Mouse (Mus musculus) C2C12 (cell line): ENCODE measurements around the gene Mrps18b. TPM values are rescaled to one million over a fixed set of nuclear protein-coding genes. Genes with fewer than 3 reads are reported as not detected.
"Not testable (repeated sequence)": the region's sequence is repeated elsewhere in the genome, so short reads cannot be mapped to it uniquely, and the experiment has no call there.

Experiments
- H3K27me3 ChIP-seq: one replicate; pipeline ENCODE4 v1.6.1; 2011; ENCODE audit not compliant: control insufficient read depth, insufficient read depth, insufficient read length
- H3K36me3 ChIP-seq: one replicate; pipeline ENCODE4 v1.6.1; 2011; ENCODE audit not compliant: control insufficient read depth, insufficient read depth
- H3K4me3 ChIP-seq: one replicate; pipeline ENCODE4 v1.5.1; 2011; ENCODE audit warnings: mild to moderate bottlenecking, control low read depth; ENCODE audit not compliant: poor library complexity, insufficient read depth, severe bottlenecking
- H3K79me2 ChIP-seq: one replicate; pipeline ENCODE4 v1.6.1; 2011; ENCODE audit not compliant: control insufficient read depth, insufficient read depth
- H3K79me3 ChIP-seq: one replicate; pipeline ENCODE4 v1.6.1; 2011; ENCODE audit warnings: low read depth, control low read depth
- H3ac ChIP-seq: one replicate; pipeline ENCODE3; 2011; ENCODE audit warnings: low read depth; ENCODE audit not compliant: control insufficient read depth, insufficient read length
- CEBPB ChIP-seq: IDR thresholded peaks from one replicate; pipeline ENCODE4 v1.6.1; 2011; ENCODE audit warnings: low read depth, mild to moderate bottlenecking, control low read depth, moderate library complexity
- CTCF ChIP-seq: IDR thresholded peaks from one replicate; pipeline ENCODE4 v1.5.1; 2011; ENCODE audit not compliant: control insufficient read depth, insufficient read depth, insufficient read length
- FOSL1 ChIP-seq: IDR thresholded peaks from one replicate; pipeline ENCODE4 v1.8.0; 2011; ENCODE audit warnings: mild to moderate bottlenecking, low read length; ENCODE audit not compliant: poor library complexity, insufficient read depth, severe bottlenecking
- MAX ChIP-seq: IDR thresholded peaks from one replicate; pipeline ENCODE4 v1.6.1; 2011; ENCODE audit warnings: mild to moderate bottlenecking, control low read depth
- MYOD1 ChIP-seq: IDR thresholded peaks from one replicate; pipeline ENCODE4 v1.6.1; 2011; ENCODE audit warnings: low read depth; ENCODE audit not compliant: control insufficient read depth, insufficient read length
- MYOG ChIP-seq: IDR thresholded peaks from one replicate; pipeline ENCODE4 v1.6.1; 2011; ENCODE audit not compliant: control insufficient read depth, insufficient read length; ENCODE audit errors: extremely low read depth
- USF1 ChIP-seq: IDR thresholded peaks from one replicate; pipeline ENCODE4 v1.6.1; 2011; ENCODE audit warnings: low read depth, mild to moderate bottlenecking, control low read depth, moderate library complexity
- polyA plus RNA-seq: library from polyadenylated mRNA; unstranded; fragments of >200 nt; fragmentation: generic; extraction: Trizol; gene quantifications from one replicate; pipeline ENCODE4 v1.2.1, GENCODE M21; 2012; ENCODE audit warnings: missing spikeins

Gene Mrps18b
- polyA plus RNA-seq, 1 experiment, result 153 TPM

DNA sequence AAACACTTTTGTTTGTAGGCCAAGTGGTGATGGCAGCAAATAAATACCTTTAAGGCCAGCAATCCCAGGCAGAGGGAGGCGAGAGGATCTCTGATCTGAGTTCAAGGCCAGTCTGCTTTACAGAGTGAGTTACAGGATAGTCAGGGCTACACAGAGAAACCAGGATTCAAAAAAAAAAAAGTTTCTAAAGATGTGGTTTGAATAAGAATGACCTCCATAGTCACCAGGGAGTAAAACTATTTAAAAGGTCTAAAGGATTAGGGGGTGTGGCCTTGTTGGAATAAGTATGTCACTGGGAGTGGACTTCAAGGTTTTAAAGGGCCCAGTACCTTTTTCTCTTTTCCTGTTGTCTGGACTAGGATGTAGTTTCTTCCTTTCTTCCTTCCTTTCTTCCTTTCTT, 23.8 kb upstream of the Mrps18b start:
- Histone ChIP-seq H3K79me2 (no peaks in the 10 kb centered on the region), H3K79me3 (no peaks in the 10 kb centered on the region), H3K4me3 (no peak overlapping the region), H3K27me3 (no peaks in the 10 kb centered on the region), H3K36me3 (no peaks in the 10 kb centered on the region), H3ac (no peak overlapping the region)
- TF ChIP-seq FOSL1 (no peak), MYOG (no peak), CEBPB (no peak)

DNA sequence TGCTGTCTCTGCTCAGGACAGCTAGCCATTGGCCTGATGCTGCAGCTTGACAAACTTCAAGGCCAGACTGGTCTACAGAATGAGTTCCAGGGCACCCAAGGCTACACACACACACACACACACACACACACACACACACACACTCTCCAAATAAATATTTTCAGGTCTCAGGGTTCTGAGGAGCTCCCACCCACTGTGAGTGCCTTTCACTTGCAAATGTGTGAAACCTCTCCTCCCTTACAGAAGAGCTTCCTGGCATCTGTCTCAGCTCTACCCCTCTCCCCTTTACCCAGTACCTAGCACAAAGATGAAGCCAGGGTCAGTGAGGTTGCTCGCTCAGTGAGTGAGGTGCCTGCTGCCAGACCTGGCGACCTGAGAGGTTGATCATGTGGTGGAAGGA, 22.9 kb upstream of the Mrps18b start:
- no peak overlapping the region for H3K4me3 ChIP-seq

DNA sequence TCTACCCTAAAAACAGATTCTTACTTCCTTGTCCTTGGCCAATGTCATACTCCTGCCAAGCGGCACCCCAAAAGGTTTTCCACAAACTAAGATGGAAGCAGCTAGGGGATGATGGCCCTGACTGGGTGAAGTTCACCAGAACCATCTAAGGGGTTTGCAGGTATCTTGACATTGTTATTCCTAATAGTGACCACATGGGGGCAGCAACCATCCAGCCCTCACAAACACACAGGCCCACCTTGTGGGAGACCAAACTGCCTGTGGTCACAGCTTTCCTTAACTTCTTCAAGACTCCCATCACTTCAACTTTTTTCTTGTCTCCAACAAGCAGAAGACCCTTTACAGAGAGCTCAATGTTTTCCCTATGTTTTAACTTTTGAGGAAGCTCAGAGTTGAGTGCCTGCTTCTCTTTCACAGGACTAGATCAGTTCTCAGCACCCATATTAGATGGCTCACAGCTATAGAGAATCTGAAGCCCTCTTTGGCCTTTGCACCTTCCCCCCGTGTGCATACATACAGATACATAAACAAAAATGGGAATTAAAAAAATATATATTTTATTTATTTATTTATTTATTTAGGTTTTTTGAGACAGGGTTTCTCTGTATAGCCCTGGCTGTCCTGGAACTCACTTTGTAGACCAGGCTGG, 21.6 kb upstream of the Mrps18b start:
- no peak for TF ChIP-seq MYOD1
- TF ChIP-seq CTCF, result peak; percentile 23
- H3K79me2 ChIP-seq, result no peaks in the 10 kb centered on the region
- peaks cover under 1% of the 10 kb centered on the region for H3K36me3 ChIP-seq
- no peaks in the 10 kb centered on the region for H3K79me3 ChIP-seq
- no peak overlapping the region for H3K4me3 ChIP-seq
- no peaks in the 10 kb centered on the region for H3K27me3 ChIP-seq
- H3ac ChIP-seq, result no peak overlapping the region

More for the DNA sequence above, 22.9 kb upstream of the Mrps18b start:
- Histone ChIP-seq H3K79me3 (no peaks in the 10 kb centered on the region), H3K27me3 (no peaks in the 10 kb centered on the region), H3ac (no peak overlapping the region), H3K79me2 (no peaks in the 10 kb centered on the region), H3K36me3 (no peaks in the 10 kb centered on the region)
- TF ChIP-seq FOSL1 (no peak), USF1 (no peak), MAX (no peak), MYOD1 (no peak)

DNA sequence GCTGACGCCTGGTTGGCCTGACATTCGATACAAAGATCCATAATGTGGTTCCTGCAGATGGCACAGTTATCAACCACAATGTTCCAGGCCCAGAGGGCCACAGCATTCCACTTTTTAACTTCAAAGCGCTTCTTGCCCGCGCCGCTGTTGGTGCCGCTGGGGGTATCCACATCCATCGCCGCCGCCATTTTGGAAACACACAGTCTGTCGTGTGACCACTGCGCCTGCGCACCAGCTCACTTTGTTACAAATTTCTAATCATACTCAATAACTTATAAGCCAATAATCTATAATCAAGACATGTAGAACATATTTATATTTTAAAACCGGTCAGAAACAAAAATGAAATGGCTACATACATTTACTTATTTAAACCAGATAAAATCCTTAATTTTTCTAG, 19.6 kb upstream of the Mrps18b start:
- peaks cover 11% of the 10 kb centered on the region for H3K36me3 ChIP-seq
- not testable (repeated sequence) for H3K4me3 ChIP-seq, H3ac ChIP-seq, H3K79me3 ChIP-seq, H3K27me3 ChIP-seq, H3K79me2 ChIP-seq

DNA sequence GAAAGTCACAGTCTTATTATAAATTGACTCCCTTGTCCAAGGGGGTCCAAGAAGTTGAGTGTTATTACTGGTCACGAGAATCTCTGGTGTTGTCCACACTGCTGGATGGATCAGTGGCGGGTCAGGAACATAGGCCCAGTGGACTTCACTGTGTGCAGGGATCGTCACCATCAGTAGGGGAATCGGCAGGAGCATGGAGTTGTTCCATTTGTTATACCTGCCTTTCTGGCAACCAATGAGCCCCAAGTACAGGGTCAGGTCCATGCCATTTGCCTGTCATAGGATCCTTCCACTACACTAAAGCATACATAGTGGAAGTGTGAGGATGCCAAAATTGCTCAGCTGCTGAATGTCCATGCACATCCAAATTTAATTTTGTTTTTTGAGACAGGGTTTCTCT, 16.4 kb upstream of the Mrps18b start:
- H3K79me3 ChIP-seq, result no peaks in the 10 kb centered on the region
- H3K27me3 ChIP-seq, result no peaks in the 10 kb centered on the region
- H3K4me3 ChIP-seq, result no peak overlapping the region
- peaks cover 41% of the 10 kb centered on the region for H3K36me3 ChIP-seq
- H3ac ChIP-seq, result no peak overlapping the region
- no peaks in the 10 kb centered on the region for H3K79me2 ChIP-seq
- TF ChIP-seq CEBPB (no peak), USF1 (no peak), MYOD1 (no peak), MYOG (no peak), CTCF (no peak), FOSL1 (no peak), MAX (no peak)

DNA sequence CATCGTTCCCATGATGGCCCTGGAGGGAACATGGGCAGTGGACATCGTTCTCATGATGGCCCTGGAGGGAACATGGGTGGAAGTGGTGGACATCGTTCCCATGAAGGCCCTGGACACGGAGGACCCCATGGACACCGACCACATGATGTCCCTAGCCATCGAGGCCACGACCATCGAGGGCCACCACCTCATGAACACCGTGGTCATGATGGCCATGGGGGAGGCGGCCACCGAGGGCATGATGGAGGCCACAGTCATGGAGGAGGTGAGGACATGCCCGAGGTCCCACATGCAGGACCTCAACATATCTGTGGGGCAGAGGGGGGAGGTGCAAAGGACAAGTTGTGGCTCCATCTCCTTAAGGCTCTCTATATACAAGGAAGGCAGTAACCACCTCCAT, 14.4 kb upstream of the Mrps18b start:
- Histone ChIP-seq H3K27me3 (no peaks in the 10 kb centered on the region), H3K79me2 (no peaks in the 10 kb centered on the region), H3ac (no peak overlapping the region), H3K36me3 (peaks cover 59% of the 10 kb centered on the region), H3K79me3 (no peaks in the 10 kb centered on the region), H3K4me3 (no peak overlapping the region)
- TF ChIP-seq MAX, result no peak
- TF ChIP-seq MYOD1, result no peak
- no peak for TF ChIP-seq CEBPB

DNA sequence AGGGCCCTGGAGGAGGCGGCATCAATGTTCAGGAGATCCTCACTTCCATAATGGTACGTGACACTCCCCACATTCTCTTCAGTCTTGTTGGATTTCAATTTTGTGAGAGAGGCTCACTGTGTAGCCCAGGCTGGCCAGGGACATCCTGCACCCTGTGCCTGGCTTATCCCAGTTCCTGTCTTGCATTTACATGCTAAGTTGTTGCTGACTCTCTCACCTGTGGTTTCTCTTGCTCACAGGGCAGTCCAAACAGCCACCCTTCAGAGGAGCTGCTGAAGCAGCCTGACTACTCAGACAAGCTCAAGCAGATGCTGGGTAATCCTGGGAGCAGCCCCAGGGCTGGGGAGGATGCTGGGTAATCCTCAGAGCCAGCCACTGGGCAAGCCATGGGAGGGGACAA, 13.3 kb upstream of the Mrps18b start:
- no peaks in the 10 kb centered on the region for H3K79me3 ChIP-seq
- H3K27me3 ChIP-seq, result no peaks in the 10 kb centered on the region
- H3K4me3 ChIP-seq, result no peak overlapping the region
- TF ChIP-seq USF1 (no peak), FOSL1 (no peak), CTCF (no peak), MYOG (no peak), MYOD1 (no peak)
- H3K36me3 ChIP-seq, result peaks cover 70% of the 10 kb centered on the region
- H3K79me2 ChIP-seq, result no peaks in the 10 kb centered on the region
- H3ac ChIP-seq, result no peak overlapping the region
